Mouse (Mus musculus): Measurements from ENCODE around the gene Ago1. TPM values are rescaled to one million over a fixed set of nuclear protein-coding genes. Genes with fewer than 3 reads are reported as not detected.

Gene Ago1
- 10 to 100 TPM; 63.1 to 64.0 TPM for total RNA-seq (2021)
- long read RNA-seq, experiment 1, partial matches to known transcripts: 2 of 10 reads
- long read RNA-seq, experiment 1, other reads (novel, unspliced or antisense): 8 of 10 reads
- long read RNA-seq, experiment 2, partial matches to known transcripts: 0 of 3 reads
- long read RNA-seq, experiment 2, other reads (novel, unspliced or antisense): 3 of 3 reads

GRCm38 (mm10) chr4:126468285-126468901 lies at the start of gene Ago1:
TSS of gene Ago1 (minus strand) at chr4:126468583.
- peak; percentile 95 to 98 for DNase-seq (ENCODE audit: low spot score in 2 of 2)
- H3K4me3 ChIP-seq: peak within 1 kb of the TSS; percentile 88
- peak; percentile 99 for TF ChIP-seq CTCF (conservative IDR thresholded peaks at IDR 0.05)
- peak within 1 kb of the TSS; percentile 94 for H3K27ac ChIP-seq

GRCm38 (mm10) chr4:126512308-126513066 lies 44.1 kb upstream of the Ago1 start:
- no peak overlapping the region for H3K4me3 ChIP-seq
- no peak for DNase-seq (ENCODE audit: low spot score in 2 of 2)
- no peak overlapping the region for H3K27ac ChIP-seq
- TF ChIP-seq CTCF (conservative IDR thresholded peaks at IDR 0.05): no peak

- Histone ChIP-seq H3K4me3 (no peak overlapping the region), H3K27ac (no peak overlapping the region)
- DNase-seq (ENCODE audit: low spot score in 2 of 2): no peak
- TF ChIP-seq CTCF (conservative IDR thresholded peaks at IDR 0.05): no peak
Measured at GRCm38 (mm10) chr4:126511013-126511412, 42.6 kb upstream of the Ago1 start.

- H3K4me3 ChIP-seq: no peak overlapping the region
- H3K27ac ChIP-seq: no peak overlapping the region
- no peak for TF ChIP-seq CTCF (conservative IDR thresholded peaks at IDR 0.05)
- no peak for DNase-seq (ENCODE audit: low spot score in 2 of 2)
Measured at GRCm38 (mm10) chr4:126509072-126509471, 40.7 kb upstream of the Ago1 start.

GRCm38 (mm10) chr4:126508110-126508899 lies 39.9 kb upstream of the Ago1 start:
- no peak for DNase-seq (ENCODE audit: low spot score in 2 of 2)
- H3K27ac ChIP-seq: no peak overlapping the region
- no peak overlapping the region for H3K4me3 ChIP-seq
- no peak for TF ChIP-seq CTCF (conservative IDR thresholded peaks at IDR 0.05)

GRCm38 (mm10) chr4:126502977-126503309 lies 34.6 kb upstream of the Ago1 start:
- no peak for TF ChIP-seq CTCF (conservative IDR thresholded peaks at IDR 0.05)
- H3K4me3 ChIP-seq: no peak overlapping the region
- no peak overlapping the region for H3K27ac ChIP-seq
- no peak for DNase-seq (ENCODE audit: low spot score in 2 of 2)

- DNase-seq (ENCODE audit: low spot score in 2 of 2): no peak
- no peak overlapping the region for H3K27ac ChIP-seq
- no peak for TF ChIP-seq CTCF (conservative IDR thresholded peaks at IDR 0.05)
- H3K4me3 ChIP-seq: no peak overlapping the region
Measured at GRCm38 (mm10) chr4:126502141-126502976, 34.0 kb upstream of the Ago1 start.

GRCm38 (mm10) chr4:126498601-126499000 lies 30.2 kb upstream of the Ago1 start:
- H3K4me3 ChIP-seq: no peak overlapping the region
- no peak for DNase-seq (ENCODE audit: low spot score in 2 of 2)
- no peak for TF ChIP-seq CTCF (conservative IDR thresholded peaks at IDR 0.05)
- no peak overlapping the region for H3K27ac ChIP-seq

- DNase-seq (ENCODE audit: low spot score in 2 of 2): no peak
- TF ChIP-seq CTCF (conservative IDR thresholded peaks at IDR 0.05): no peak
- no peak overlapping the region for H3K4me3 ChIP-seq
- no peak overlapping the region for H3K27ac ChIP-seq
Measured at GRCm38 (mm10) chr4:126496963-126497362, 28.6 kb upstream of the Ago1 start.

GRCm38 (mm10) chr4:126495942-126496790 lies 27.8 kb upstream of the Ago1 start:
- TF ChIP-seq CTCF (conservative IDR thresholded peaks at IDR 0.05): no peak
- Histone ChIP-seq H3K4me3 (no peak overlapping the region), H3K27ac (no peak overlapping the region)
- no peak for DNase-seq (ENCODE audit: low spot score in 2 of 2)

- DNase-seq (ENCODE audit: low spot score in 2 of 2): no peak
- Histone ChIP-seq H3K27ac (no peak overlapping the region), H3K4me3 (no peak overlapping the region)
- TF ChIP-seq CTCF (conservative IDR thresholded peaks at IDR 0.05): no peak
Measured at GRCm38 (mm10) chr4:126495453-126495852, 27.1 kb upstream of the Ago1 start.

Measured in layer of hippocampus, adult 2 months (tissue).